Mouse (Mus musculus) stomach, embryonic 14.5 days (tissue): Measurements from ENCODE around the gene Sft2d1. TPM values are rescaled to one million over a fixed set of nuclear protein-coding genes. Genes with fewer than 3 reads are reported as not detected.

Source experiments
- ATAC-seq: fragments of 200-750 bp; cut with Nextera tagmentation; 2 replicates; pipeline ENCODE4 v1.8.0; 2017; ENCODE audit warnings: low read depth, moderate TSS enrichment; ENCODE audit not compliant: insufficient number of reproducible peaks, insufficient read depth, low FRiP score
- H3K27ac ChIP-seq: fragments of 300-500 bp; sonication (generic); 2 replicates; pipeline ENCODE4 v1.5.1; 2014; ENCODE audit warnings: mild to moderate bottlenecking, low read length, moderate library complexity, mixed read lengths
- H3K27me3 ChIP-seq: fragments of 300-500 bp; sonication (generic); 2 replicates; pipeline ENCODE4 v1.6.1; 2014; ENCODE audit warnings: low read length, control low read depth, mixed read lengths; ENCODE audit not compliant: control insufficient read depth, insufficient read depth
- H3K36me3 ChIP-seq: fragments of 300-500 bp; sonication (generic); 2 replicates; pipeline ENCODE4 v1.6.1; 2014; ENCODE audit warnings: mild to moderate bottlenecking, control low read depth, low read length, moderate library complexity, mixed read lengths; ENCODE audit not compliant: control insufficient read depth, insufficient read depth
- H3K4me1 ChIP-seq: fragments of 300-500 bp; sonication (generic); 2 replicates; pipeline ENCODE4 v1.6.1; 2014; ENCODE audit warnings: low read length, control low read depth, mixed read lengths; ENCODE audit not compliant: control insufficient read depth, insufficient read depth
- H3K4me2 ChIP-seq: fragments of 300-500 bp; sonication (generic); replicated peaks from 2 replicates; pipeline ENCODE4 v1.6.1; 2014; ENCODE audit warnings: low read depth, low read length, control low read depth
- H3K4me3 ChIP-seq: fragments of 300-500 bp; sonication (generic); 2 replicates; pipeline ENCODE4 v1.5.1; 2014; ENCODE audit warnings: low read depth, low read length, control low read depth
- H3K9ac ChIP-seq: fragments of 300-500 bp; sonication (generic); replicated peaks from 2 replicates; pipeline ENCODE4 v1.6.1; 2014; ENCODE audit warnings: low read depth, mild to moderate bottlenecking, control low read depth, low read length, moderate library complexity, mixed read lengths
- H3K9me3 ChIP-seq: fragments of 300-500 bp; sonication (generic); 2 replicates; pipeline ENCODE4 v1.6.1; 2016; ENCODE audit warnings: low read depth, low read length, control low read depth; ENCODE audit not compliant: control insufficient read depth
- WGBS: fragments of 180-500 bp; shearing (Covaris S2); extraction: QIAGEN DNeasy Blood & Tissue Kit; methylation state at CpG from one replicate; pipeline ENCODE4 v1.1.7; 2014; 5-methylcytosine and 5-hydroxymethylcytosine counted together
- polyA plus RNA-seq: library from polyadenylated mRNA; unstranded; fragments of >200 nt; fragmentation: Nextera tagmentation; extraction: Ambion mirVana; gene quantifications from 2 replicates; pipeline ENCODE4 v1.2.1, GENCODE M21; 2014

The Sft2d1 gene
- polyA plus RNA-seq, 1 experiment from 2014 or later = 77.2 TPM

DNA sequence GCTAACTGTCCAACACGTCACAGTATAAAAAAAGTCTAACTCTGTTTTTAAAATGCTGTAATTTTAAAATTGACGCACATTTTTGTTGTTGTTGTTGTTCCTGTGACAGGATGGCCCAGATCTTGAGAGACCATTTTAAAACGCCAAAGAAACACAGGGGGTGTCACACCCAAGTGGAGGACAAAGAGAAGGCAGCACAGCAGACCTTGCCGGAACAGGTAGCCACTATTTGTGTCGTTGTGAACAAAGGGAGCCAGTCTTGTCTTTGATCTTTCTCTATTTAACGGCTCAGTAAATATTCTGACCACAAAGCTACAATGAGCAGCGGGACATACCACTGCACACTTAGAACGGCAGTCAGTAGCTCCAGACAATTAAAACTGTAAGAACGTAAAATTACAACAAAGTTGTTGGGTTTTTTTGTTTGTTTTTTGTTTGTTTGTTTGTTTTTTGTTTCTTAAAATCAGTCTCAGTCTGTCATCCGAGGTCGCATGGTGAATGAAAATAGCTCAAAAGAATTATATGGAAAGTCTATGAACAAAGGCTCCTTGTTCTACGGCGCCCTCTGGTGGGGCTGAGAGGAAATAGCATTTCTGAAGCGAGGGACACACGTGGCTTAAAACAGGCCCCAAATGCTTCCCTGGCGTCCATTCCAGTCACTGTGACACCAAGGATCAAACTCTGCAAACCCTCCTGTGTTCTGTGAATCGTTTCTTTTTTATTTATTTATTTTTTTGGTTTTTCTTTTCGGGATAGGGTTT is 61.6 kb downstream of the Sft2d1 start:
- Histone ChIP-seq H3K36me3 (no peaks in the 10 kb centered on the region), H3K4me1 (peaks cover 8% of the 10 kb centered on the region; the same call in 1 of the 2 replicates), H3K9me3 (no peaks in the 10 kb centered on the region), H3K9ac (no peak overlapping the region), H3K27me3 (no peaks in the 10 kb centered on the region), H3K4me2 (peak overlapping the region; percentile 49), H3K27ac (peak overlapping the region; percentile 69), H3K4me3 (peak overlapping the region; percentile 13)
- WGBS = 3% methylated on average over 18 of the region's 18 CpGs
- no peak; the same call in 1 of the 2 replicates for ATAC-seq

Other genes with a start within 250 kb of the Sft2d1 start
- 0.13 TPM in 1 of 2 replicates, not detected in the other for gene Gm49673, start 163.3 kb upstream of the Sft2d1 start, polyA plus RNA-seq
- 30.8 and 35.5 TPM in 2 replicates for gene Rnaset2a, start 163.0 kb upstream of the Sft2d1 start, polyA plus RNA-seq
- gene Fgfr1op, start 145.6 kb upstream of the Sft2d1 start, polyA plus RNA-seq = 41.0 and 41.4 TPM in 2 replicates
- 0.46 and 0.71 TPM in 2 replicates for gene Ccr6, start 75.1 kb upstream of the Sft2d1 start, polyA plus RNA-seq
- gene Mpc1, start 28.2 kb upstream of the Sft2d1 start, polyA plus RNA-seq = 182 and 183 TPM in 2 replicates
- gene Prr18, start 26.4 kb downstream of the Sft2d1 start, polyA plus RNA-seq = 0.69 and 0.83 TPM in 2 replicates
- gene T2, start 44.9 kb downstream of the Sft2d1 start, polyA plus RNA-seq = 0.24 and 0.88 TPM in 2 replicates
- gene T, start 123.3 kb downstream of the Sft2d1 start, polyA plus RNA-seq = 0.71 and 0.87 TPM in 2 replicates
- gene Pde10a, start 214.3 kb downstream of the Sft2d1 start, polyA plus RNA-seq = 1.3 and 1.4 TPM in 2 replicates